Mouse (Mus musculus) forebrain, postnatal 0 days (tissue): Measurements from ENCODE around the gene Gm10642. TPM values are rescaled to one million over a fixed set of nuclear protein-coding genes. Genes with fewer than 3 reads are reported as not detected.

Experiments
- ATAC-seq: fragments of 200-750 bp; cut with Nextera tagmentation; 2 replicates; pipeline ENCODE4 v1.8.0; 2017; ENCODE audit warnings: mild to moderate bottlenecking, moderate library complexity
- DNase-seq: peaks from one replicate; pipeline ENCODE4 v3.0.0-alpha.2; 2015
- H3K27ac ChIP-seq: fragments of 300-500 bp; sonication (generic); 2 replicates; pipeline ENCODE4 v1.5.1; 2014; ENCODE audit warnings: low read depth, mild to moderate bottlenecking, antibody characterized with exemption, low read length, moderate library complexity, mixed read lengths
- H3K27me3 ChIP-seq: fragments of 300-500 bp; sonication (generic); 2 replicates; pipeline ENCODE4 v1.6.1; 2014; ENCODE audit warnings: mild to moderate bottlenecking, low read length, mixed read lengths; ENCODE audit not compliant: insufficient read depth
- H3K36me3 ChIP-seq: fragments of 300-500 bp; sonication (generic); 2 replicates; pipeline ENCODE4 v1.6.1; 2014; ENCODE audit warnings: mild to moderate bottlenecking, moderate library complexity; ENCODE audit not compliant: insufficient read depth
- H3K4me1 ChIP-seq: fragments of 300-500 bp; sonication (generic); 2 replicates; pipeline ENCODE4 v1.6.1; 2014; ENCODE audit warnings: antibody characterized with exemption; ENCODE audit not compliant: insufficient read depth
- H3K4me2 ChIP-seq: fragments of 300-500 bp; sonication (generic); 2 replicates; pipeline ENCODE4 v1.6.1; 2014; ENCODE audit warnings: low read depth, mild to moderate bottlenecking, moderate library complexity
- H3K4me3 ChIP-seq: fragments of 300-500 bp; sonication (generic); 2 replicates; pipeline ENCODE4 v1.5.1; 2014; ENCODE audit warnings: low read depth, low read length, mixed read lengths
- H3K9ac ChIP-seq: fragments of 300-500 bp; sonication (generic); 2 replicates; pipeline ENCODE4 v1.6.1; 2014; ENCODE audit warnings: mild to moderate bottlenecking
- H3K9me3 ChIP-seq: fragments of 300-500 bp; sonication (generic); 2 replicates; pipeline ENCODE4 v1.6.1; 2016; ENCODE audit warnings: low read length
- CTCF ChIP-seq: sonication (generic); IDR thresholded peaks from 2 replicates; pipeline ENCODE4 v1.5.1; 2016; ENCODE audit warnings: antibody characterized with exemption, control low read depth, low read depth
- WGBS: fragments of 180-500 bp; shearing (Covaris S2); extraction: QIAGEN DNeasy Blood & Tissue Kit; methylation state at CpG from one replicate; pipeline ENCODE4 v1.1.7; 2014; 5-methylcytosine and 5-hydroxymethylcytosine counted together
- polyA plus RNA-seq: library from polyadenylated mRNA; unstranded; fragments of >200 nt; fragmentation: Nextera tagmentation; extraction: Ambion mirVana; gene quantifications from 2 replicates; pipeline ENCODE4 v1.2.1, GENCODE M21; 2015
- total RNA-seq: library from RNA; depleted of rRNA; stranded (reverse); fragments of >200 nt; gene quantifications from 2 replicates; pipeline ENCODE4 v1.2.3, GENCODE M21; 2014; rRNA removed

Gm10642 gene
- total and polyA plus RNA-seq, 2 experiments from 2014 or later: 1.4 to 1.5 TPM

DNA sequence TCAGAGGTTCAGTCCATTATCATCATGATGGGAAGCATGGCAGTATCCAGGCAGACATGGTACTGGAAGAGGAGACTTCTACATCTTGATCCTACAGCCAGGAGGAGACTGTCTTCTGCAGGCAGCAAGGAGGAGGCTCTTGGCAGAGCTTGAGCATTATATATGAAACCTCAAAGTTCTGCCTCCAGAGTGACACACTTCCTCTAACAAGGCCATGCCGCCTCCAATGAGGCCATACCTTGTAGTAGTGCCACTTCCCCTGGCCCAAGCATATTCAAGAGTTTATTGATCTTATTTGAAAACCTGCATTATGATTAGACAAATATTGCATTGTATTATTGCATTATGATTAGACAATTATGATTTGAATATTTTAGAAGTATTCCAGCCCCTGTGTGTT is 50.4 kb downstream of the Gm10642 start:
- no peak for TF ChIP-seq CTCF
- no peak for ATAC-seq

More for the DNA sequence above, 50.4 kb downstream of the Gm10642 start:
- Histone ChIP-seq H3K4me1 (no peaks in the 10 kb centered on the region), H3K27me3 (no peaks in the 10 kb centered on the region), H3K4me3 (no peak overlapping the region), H3K36me3 (no peaks in the 10 kb centered on the region), H3K9ac (no peak overlapping the region), H3K27ac (no peak overlapping the region), H3K9me3 (no peaks in the 10 kb centered on the region), H3K4me2 (no peak overlapping the region)
- 95% methylated on average over 1 of the region's 1 CpGs for WGBS
- no peak for DNase-seq

Other genes starting within 250 kb of the Gm10642 start
- 6.0 and 9.9 TPM in 2 replicates for gene Ccnb2, start 234.7 kb upstream of the Gm10642 start, total RNA-seq
- 17.8 and 17.9 TPM in 2 replicates for gene Ccnb2, start 234.7 kb upstream of the Gm10642 start, polyA plus RNA-seq
- gene Rnf111, start 152.5 kb upstream of the Gm10642 start, total RNA-seq: 29.4 and 40.5 TPM in 2 replicates
- 12.4 and 18.7 TPM in 2 replicates for gene Rnf111, start 152.5 kb upstream of the Gm10642 start, polyA plus RNA-seq
- 43.2 and 51.1 TPM in 2 replicates for gene Sltm, start 113.5 kb upstream of the Gm10642 start, total RNA-seq
- 38.1 and 43.9 TPM in 2 replicates for gene Sltm, start 113.5 kb upstream of the Gm10642 start, polyA plus RNA-seq
- 33.9 and 37.3 TPM in 2 replicates for gene Mindy2, start 923 bp downstream of the Gm10642 start, total RNA-seq
- gene Mindy2, start 923 bp downstream of the Gm10642 start, polyA plus RNA-seq: 8.5 and 16.5 TPM in 2 replicates
- gene Adam10, start 22.7 kb downstream of the Gm10642 start, total RNA-seq: 19.1 and 21.8 TPM in 2 replicates
- gene Adam10, start 22.7 kb downstream of the Gm10642 start, polyA plus RNA-seq: 38.1 and 47.1 TPM in 2 replicates